Mouse (Mus musculus) heart, postnatal 4 days (tissue): Measurements from ENCODE around the gene Med16. TPM values are rescaled to one million over a fixed set of nuclear protein-coding genes. Genes with fewer than 3 reads are reported as not detected.

Experiments used
- DNase-seq: peaks from one replicate; pipeline ENCODE4 v3.0.0; 2021
- total RNA-seq, 2 experiments: library from RNA; stranded (reverse); gene quantifications; 2 replicates each; pipeline ENCODE4 v1.2.3; 2021

Med16 gene
- total RNA-seq, 2 experiments from 2014 or later = 67.1 to 68.2 TPM

- peak; percentile 88 for DNase-seq
Measured at GRCm38 (mm10) chr10:79883297-79884084, 25.2 kb downstream of the Med16 start.

- DNase-seq = peak; percentile 40
Measured at GRCm38 (mm10) chr10:79881981-79882380, 26.7 kb downstream of the Med16 start.

GRCm38 (mm10) chr10:79880721-79881120 lies 28.0 kb downstream of the Med16 start:
- no peak for DNase-seq

- DNase-seq = no peak
Measured at GRCm38 (mm10) chr10:79879527-79879926, 29.2 kb downstream of the Med16 start.

GRCm38 (mm10) chr10:79877757-79878156 lies 31.0 kb downstream of the Med16 start:
- peak; percentile 42 for DNase-seq

- DNase-seq = no peak
Measured at GRCm38 (mm10) chr10:79877174-79877573, 31.5 kb downstream of the Med16 start.

- no peak for DNase-seq
Measured at GRCm38 (mm10) chr10:79874290-79874862, 34.3 kb downstream of the Med16 start, which contains the start of the genes Prtn3 and Plppr3. Prtn3 (plus strand) TSS chr10:79874476. Plppr3 (minus strand) TSS chr10:79874634.

GRCm38 (mm10) chr10:79873715-79874289 lies 34.9 kb downstream of the Med16 start:
- no peak for DNase-seq

- no peak for DNase-seq
Measured at GRCm38 (mm10) chr10:79873313-79873712, 35.4 kb downstream of the Med16 start.

- no peak for DNase-seq
Measured at GRCm38 (mm10) chr10:79872862-79873261, 35.9 kb downstream of the Med16 start.

- no peak for DNase-seq
Measured at GRCm38 (mm10) chr10:79871845-79872244, 36.9 kb downstream of the Med16 start.

- no peak for DNase-seq
Measured at GRCm38 (mm10) chr10:79866601-79867000, 42.1 kb downstream of the Med16 start.

- DNase-seq = peak; percentile 46
Measured at GRCm38 (mm10) chr10:79865801-79866295, 42.9 kb downstream of the Med16 start.

- no peak for DNase-seq
Measured at GRCm38 (mm10) chr10:79865189-79865601, 43.5 kb downstream of the Med16 start.

GRCm38 (mm10) chr10:79864351-79865188 lies 44.2 kb downstream of the Med16 start:
- no peak for DNase-seq

GRCm38 (mm10) chr10:79862925-79863324 lies 45.8 kb downstream of the Med16 start:
- DNase-seq = no peak

GRCm38 (mm10) chr10:79862049-79862788 lies 46.5 kb downstream of the Med16 start:
- DNase-seq = no peak

GRCm38 (mm10) chr10:79861230-79862048 lies 47.3 kb downstream of the Med16 start:
- DNase-seq = no peak

GRCm38 (mm10) chr10:79860079-79860911 lies 48.4 kb downstream of the Med16 start:
- DNase-seq = no peak

- DNase-seq = peak; percentile 50
Measured at GRCm38 (mm10) chr10:79859116-79859515, 49.6 kb downstream of the Med16 start.
